Mouse (Mus musculus) layer of hippocampus, adult 8-10 months (tissue): ENCODE results near the gene Traip. TPM values are rescaled to one million over a fixed set of nuclear protein-coding genes. Genes with fewer than 3 reads are reported as not detected.

Experiments used
- DNase-seq, 2 experiments: peaks; one replicate each; pipeline ENCODE4 v3.0.0; 2022; ENCODE audit warnings: low spot score in 2 of 2
- total RNA-seq, 4 experiments: library from RNA; stranded (reverse); gene quantifications; 2 replicates each; pipeline ENCODE4 v1.2.4; 2022

Traip gene
- total RNA-seq, 4 experiments from 2014 or later, result 15.2 to 26.6 (median 19.9) TPM

GRCm38 (mm10) chr9:107934146-107934545 is 15.8 kb upstream of the Traip start:
- DNase-seq, result no peak

- no peak for DNase-seq
Observed at GRCm38 (mm10) chr9:107935374-107935773, 14.6 kb upstream of the Traip start, which contains the start of gene Camkv. Gene Camkv (plus strand): TSS chr9:107935674.

GRCm38 (mm10) chr9:107935790-107936214 is 14.1 kb upstream of the Traip start:
- peak in 1 of 2 experiments; percentile 54 for DNase-seq

- DNase-seq, result no peak
Observed at GRCm38 (mm10) chr9:107936215-107936822, 13.6 kb upstream of the Traip start.

- DNase-seq, result no peak
Observed at GRCm38 (mm10) chr9:107936831-107937230, 13.1 kb upstream of the Traip start.

GRCm38 (mm10) chr9:107947241-107948194 is 2.4 kb upstream of the Traip start:
- no peak for DNase-seq

- no peak for DNase-seq
Observed at GRCm38 (mm10) chr9:107949184-107949921, 583 bp upstream of the Traip start.

- DNase-seq, result peak; percentile 87 to 90
Observed at GRCm38 (mm10) chr9:107950460-107951355, 772 bp downstream of the Traip start.

GRCm38 (mm10) chr9:107955613-107956289 is 5.8 kb downstream of the Traip start:
- no peak for DNase-seq

GRCm38 (mm10) chr9:107957141-107957540 is 7.2 kb downstream of the Traip start:
- DNase-seq, result no peak

- DNase-seq, result no peak
Observed at GRCm38 (mm10) chr9:107959896-107960295, 10.0 kb downstream of the Traip start.

- DNase-seq, result no peak
Observed at GRCm38 (mm10) chr9:107960928-107961327, 11.0 kb downstream of the Traip start.

GRCm38 (mm10) chr9:107961351-107961762 is 11.4 kb downstream of the Traip start:
- DNase-seq, result peak; percentile 85 to 86

GRCm38 (mm10) chr9:107961881-107962280 is 11.9 kb downstream of the Traip start:
- peak; percentile 74 to 81 for DNase-seq

- DNase-seq, result no peak
Observed at GRCm38 (mm10) chr9:107962916-107963315, 13.0 kb downstream of the Traip start.

GRCm38 (mm10) chr9:107963700-107964099 is 13.8 kb downstream of the Traip start:
- DNase-seq, result peak; percentile 65 to 72

GRCm38 (mm10) chr9:107964681-107965080 is 14.7 kb downstream of the Traip start:
- no peak for DNase-seq

GRCm38 (mm10) chr9:107966676-107967075 is 16.7 kb downstream of the Traip start:
- no peak for DNase-seq

- DNase-seq, result no peak
Observed at GRCm38 (mm10) chr9:107967437-107967836, 17.5 kb downstream of the Traip start.

- DNase-seq, result no peak
Observed at GRCm38 (mm10) chr9:107968531-107968930, 18.6 kb downstream of the Traip start.
